Mouse (Mus musculus): ENCODE measurements around the gene Hmga1. TPM values are rescaled to one million over a fixed set of nuclear protein-coding genes. Genes with fewer than 3 reads are reported as not detected.

Gene Hmga1
- total RNA-seq, 2 experiments from 2014 or later: 31.9 to 32.7 TPM

- no peak for DNase-seq (ENCODE audit: low spot score)
Observed at GRCm38 (mm10) chr17:27557927-27558661, 1.8 kb downstream of the Hmga1 start.

DNA sequence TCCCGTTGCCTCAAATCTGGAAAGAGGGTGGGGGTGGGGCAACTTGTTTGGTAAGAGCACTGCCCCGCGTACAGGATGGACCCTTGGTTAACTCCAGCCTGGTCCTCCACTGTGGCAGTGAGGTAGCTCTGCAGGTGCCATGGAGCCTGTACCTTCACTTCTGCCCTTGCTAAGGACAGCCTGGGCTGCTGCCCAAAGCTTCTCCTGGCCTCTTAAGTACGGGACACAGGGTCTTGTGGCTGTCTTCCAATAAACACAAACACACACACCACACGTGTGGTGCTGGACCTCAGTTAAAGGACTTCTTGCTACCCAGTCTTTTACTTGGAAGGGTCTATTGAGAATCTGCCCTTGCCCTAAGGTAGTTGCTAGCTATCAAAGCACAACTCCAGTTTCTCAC, 2.5 kb downstream of the Hmga1 start:
- no peak for DNase-seq (ENCODE audit: low spot score)

DNA sequence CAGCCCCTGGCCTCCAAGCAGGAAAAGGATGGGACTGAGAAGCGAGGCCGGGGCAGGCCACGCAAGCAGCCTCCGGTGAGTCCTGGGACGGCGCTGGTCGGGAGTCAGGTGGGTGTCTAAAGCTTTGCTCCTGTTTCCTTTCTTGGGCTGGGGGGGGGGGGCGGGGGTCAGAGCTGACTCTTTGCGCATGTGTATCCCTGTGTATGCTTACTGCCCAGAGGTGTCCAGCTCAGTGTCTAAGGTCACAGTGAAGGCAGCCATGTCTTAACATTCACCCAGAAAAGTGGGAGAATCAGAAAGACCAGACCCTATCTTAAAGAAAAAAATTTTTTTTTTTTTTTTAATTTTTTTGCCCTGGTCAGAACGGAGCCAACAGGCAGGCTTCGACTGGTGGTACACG, 3.3 kb downstream of the Hmga1 start:
- DNase-seq (ENCODE audit: low spot score): no peak

GRCm38 (mm10) chr17:27560926-27561480, 4.7 kb downstream of the Hmga1 start:
- DNase-seq (ENCODE audit: low spot score): no peak

DNA sequence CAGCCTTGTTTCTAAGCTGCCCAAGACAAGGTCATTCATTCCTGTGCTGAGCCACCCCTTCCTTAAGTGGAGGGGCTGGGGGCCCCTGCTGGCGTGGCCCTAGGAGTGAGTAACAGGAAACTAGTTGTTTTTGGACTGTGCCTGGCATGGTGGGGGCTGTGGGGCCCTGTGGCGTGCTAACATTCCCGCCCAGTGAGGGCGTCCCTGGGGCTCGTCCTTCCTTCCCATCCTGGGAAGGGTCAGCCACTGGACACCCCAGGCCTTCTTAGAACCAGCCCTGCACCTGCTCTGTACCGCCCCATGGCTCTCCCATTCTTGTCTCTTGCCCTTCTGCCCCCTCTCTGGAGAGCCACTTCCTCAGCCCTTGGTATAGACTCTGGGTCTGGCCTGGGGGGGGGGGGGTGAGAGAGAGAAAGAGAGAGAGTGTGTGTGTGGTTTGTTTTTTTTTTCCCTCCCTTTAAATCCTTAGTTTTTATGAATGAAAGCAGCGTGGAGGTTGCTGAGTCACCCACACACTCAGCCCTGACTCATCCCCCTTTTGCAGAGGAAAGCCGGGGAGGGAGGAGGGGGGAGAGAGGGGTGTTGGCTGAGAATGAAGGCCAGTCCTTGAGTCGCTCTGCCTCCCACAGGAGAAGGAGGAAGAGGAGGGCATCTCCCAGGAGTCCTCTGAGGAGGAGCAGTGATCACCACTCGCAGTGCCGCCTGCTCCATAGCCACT, 5.7 kb downstream of the Hmga1 start:
- DNase-seq (ENCODE audit: low spot score): no peak

DNA sequence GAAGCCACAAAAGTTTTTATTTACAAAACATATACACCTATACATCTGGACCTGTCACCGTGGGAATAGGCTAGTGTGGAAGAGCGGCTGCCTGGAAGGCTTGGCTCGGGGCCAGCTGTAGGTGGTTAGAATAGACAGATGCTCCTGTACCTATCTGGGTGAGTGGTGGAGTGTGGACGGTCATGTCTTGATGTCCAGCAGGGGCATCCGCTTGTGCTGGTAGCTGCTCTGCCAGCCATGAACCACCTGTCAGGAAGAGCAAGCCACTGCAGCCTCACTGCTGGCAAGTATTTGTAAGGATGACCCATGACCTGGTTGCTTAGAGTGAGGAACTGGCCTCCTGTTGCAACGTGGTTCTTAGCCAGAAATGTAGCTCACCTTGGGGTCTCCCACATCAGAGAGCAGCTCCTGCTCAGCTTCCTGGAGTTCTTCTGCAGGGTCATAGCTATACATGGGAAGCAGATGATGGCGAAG, 7.5 kb downstream of the Hmga1 start:
- DNase-seq (ENCODE audit: low spot score): no peak

DNA sequence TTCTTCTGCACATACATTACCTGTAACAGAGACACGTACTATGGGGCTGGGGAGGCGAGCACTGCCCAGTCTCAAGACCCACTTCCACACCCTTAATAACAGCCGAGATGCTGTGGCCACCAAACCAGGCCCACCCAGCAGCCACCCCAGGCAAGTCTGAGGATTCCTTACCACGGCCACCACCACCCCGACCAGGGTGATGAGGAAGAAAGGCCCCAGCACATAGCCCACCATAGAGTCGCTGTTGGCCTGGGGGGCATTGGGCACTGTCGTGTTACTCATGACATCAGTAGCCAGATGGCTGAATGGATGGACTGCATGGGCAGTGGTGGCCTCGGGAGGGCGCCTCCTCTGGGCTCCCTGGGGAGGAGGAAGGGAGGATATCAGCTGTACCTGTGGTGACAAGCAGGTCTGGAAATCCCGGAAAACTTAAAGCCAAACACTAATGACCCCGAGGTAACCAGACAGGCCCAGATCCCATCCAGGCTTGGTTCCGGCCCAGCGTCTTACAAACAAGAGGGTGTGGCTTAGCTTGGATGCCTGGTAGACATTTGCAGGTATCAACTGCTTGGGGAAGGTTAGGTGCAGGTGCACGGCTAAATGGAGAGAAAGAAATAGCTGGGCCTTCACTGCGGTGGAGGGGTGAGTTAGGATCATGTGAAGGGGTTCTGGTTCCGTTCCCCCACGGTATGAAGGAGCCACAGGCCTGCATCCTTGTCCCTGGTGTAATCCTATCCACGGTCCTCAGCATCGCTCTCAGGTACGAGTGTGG, 8.3 kb downstream of the Hmga1 start:
- DNase-seq (ENCODE audit: low spot score): no peak

- peak; percentile 97 for DNase-seq (ENCODE audit: low spot score)
Observed at GRCm38 (mm10) chr17:27565163-27565941, 9.1 kb downstream of the Hmga1 start, which contains the start of gene AI413582. TSS of gene AI413582 (minus strand) at chr17:27565756.

GRCm38 (mm10) chr17:27565942-27566267, 9.6 kb downstream of the Hmga1 start:
- no peak for DNase-seq (ENCODE audit: low spot score)

DNA sequence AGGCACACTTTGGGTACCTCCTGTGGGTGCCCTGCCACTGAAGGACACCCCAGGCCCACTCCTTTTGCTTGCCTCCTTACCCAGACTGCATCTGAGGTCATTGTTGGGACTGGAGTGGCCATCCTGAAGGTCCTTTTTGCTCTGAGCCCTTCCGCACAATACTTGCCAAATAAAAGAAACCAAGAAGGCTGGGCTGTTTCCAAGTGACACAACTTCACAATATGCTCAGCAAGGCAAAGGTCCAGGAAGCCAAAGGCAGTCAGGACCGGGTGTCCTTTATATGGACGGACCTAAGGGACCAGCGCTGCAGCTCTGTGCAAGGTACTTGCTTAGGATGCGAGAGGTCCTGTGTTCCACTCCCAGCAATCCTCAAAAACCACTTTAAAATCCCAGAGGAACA, 11.9 kb downstream of the Hmga1 start:
- DNase-seq (ENCODE audit: low spot score): no peak

DNA sequence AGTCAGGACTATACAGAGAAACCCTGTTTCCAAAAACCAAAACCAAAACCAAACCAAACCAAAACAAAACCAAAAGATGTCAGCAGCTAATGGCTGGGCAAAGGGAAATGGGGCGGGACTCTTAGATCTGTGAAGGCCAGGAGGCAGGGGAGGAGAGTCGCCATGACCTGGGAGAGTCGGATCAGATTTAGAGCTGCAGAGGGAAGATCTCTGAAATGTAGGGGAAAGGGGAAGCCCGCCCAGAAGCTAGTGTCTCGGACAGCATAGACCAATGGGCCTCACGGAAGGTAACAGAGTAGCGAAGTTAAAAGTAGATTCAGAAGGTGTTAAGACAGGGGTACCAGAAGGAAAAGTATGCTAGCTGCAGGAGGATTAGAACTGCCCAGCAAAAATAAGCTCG, 15.0 kb downstream of the Hmga1 start:
- DNase-seq (ENCODE audit: low spot score): no peak

GRCm38 (mm10) chr17:27573772-27574320, 17.5 kb downstream of the Hmga1 start:
- no peak for DNase-seq (ENCODE audit: low spot score)

- DNase-seq (ENCODE audit: low spot score): peak; percentile 87
Observed at GRCm38 (mm10) chr17:27574470-27575115, 18.3 kb downstream of the Hmga1 start.

DNA sequence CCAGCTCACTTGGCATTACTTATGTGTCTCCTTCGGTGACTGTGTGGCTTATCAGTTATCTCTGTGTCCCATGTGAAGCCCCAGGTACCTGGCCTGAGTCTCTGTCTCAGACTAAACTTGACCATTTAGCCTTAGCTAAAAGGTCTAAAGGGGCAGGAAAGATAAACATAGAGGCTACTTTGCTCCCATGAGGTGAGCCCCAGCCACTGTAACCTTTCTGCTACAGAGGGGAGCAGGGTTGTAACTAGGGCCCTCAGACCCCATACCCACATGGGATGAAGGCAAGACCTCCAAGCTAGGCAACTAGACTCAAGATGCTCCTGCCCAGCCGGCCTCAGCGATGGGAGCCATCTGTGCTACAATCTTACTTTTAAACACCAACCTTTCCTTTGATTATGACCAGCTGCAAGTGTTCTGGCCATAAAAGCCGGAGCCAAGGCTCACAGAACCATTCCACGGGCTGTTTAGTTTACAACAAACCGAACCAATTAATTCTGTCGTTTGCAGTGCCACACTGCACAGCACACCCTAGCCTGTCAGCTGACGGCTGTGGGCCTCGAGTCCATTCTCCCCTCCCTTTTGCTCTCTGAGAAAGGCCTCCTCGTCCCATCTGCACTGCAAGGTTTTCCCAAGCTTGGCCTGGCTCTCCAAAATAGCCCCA, 18.9 kb downstream of the Hmga1 start:
- no peak for DNase-seq (ENCODE audit: low spot score)

DNA sequence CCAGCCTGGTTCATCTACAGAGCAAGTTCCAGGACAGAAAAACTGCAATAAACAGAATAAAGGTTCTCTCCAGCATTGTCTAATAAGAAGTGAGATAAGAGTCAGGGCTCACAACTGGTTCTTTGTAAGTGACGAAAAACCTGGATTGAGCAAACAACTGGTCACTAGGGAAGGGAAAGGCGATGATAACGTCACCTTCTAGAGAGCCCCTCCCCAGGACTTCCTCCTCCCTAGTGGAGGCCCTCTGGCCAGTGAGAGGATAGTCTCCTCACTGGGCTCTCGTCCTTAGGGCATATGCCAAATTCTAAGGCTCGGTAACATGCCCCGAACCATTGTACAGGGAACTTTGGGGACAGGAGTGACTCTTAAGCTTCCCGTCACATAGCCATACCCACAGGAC, 19.8 kb downstream of the Hmga1 start:
- no peak for DNase-seq (ENCODE audit: low spot score)

GRCm38 (mm10) chr17:27577468-27577867, 21.2 kb downstream of the Hmga1 start:
- no peak for DNase-seq (ENCODE audit: low spot score)

DNA sequence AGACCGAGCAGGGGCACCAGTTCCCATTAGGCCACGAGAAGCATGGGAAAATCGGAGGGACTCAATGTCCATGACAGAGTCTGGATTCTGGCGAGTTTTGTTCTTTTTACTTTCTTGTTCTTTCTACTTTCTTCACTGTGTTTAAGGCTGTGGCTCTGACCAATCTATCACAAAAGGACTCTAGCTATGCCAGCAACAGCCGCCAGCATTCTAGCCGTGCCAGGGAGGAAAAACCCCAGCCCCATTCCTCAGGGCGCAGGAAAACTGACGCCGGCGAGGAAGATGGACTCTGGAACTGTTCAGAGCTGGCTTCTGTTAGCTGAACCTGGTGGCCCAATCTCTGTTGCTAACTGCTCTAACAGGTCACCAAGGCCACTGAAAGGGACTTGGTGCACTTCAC, 22.2 kb downstream of the Hmga1 start:
- no peak for DNase-seq (ENCODE audit: low spot score)

GRCm38 (mm10) chr17:27579816-27580215, 23.5 kb downstream of the Hmga1 start:
- DNase-seq (ENCODE audit: low spot score): no peak

GRCm38 (mm10) chr17:27580392-27581068, 24.2 kb downstream of the Hmga1 start:
- no peak for DNase-seq (ENCODE audit: low spot score)
